Mouse (Mus musculus): ENCODE data around the gene Rergl. TPM values are rescaled to one million over a fixed set of nuclear protein-coding genes. Genes with fewer than 3 reads are reported as not detected.

Gene Rergl
- polyA plus RNA-seq (2012; rRNA removed) = not detected in 2 replicates

GRCm38 (mm10) chr6:139501876-139502275 is at the start of gene Rergl:
TSS of gene Rergl (minus strand) at chr6:139501976.

Other genes with a start within 250 kb of the Rergl start
- 1.3 and 2.3 TPM in 2 replicates for gene Pik3c2g, start 85.2 kb upstream of the Rergl start, polyA plus RNA-seq (2012; rRNA removed)